Mouse (Mus musculus) thymus, adult 2 months (tissue): ENCODE measurements around the gene Aff3.

ENCODE experiments used
- CTCF ChIP-seq: fragments of 200-500 bp; IDR thresholded peaks from 2 replicates; pipeline ENCODE4 v1.5.1; 2012; ENCODE audit warnings: mild to moderate bottlenecking, control low read depth, low read length, moderate library complexity, borderline replicate concordance; ENCODE audit not compliant: control insufficient read depth, poor library complexity, insufficient read depth; ENCODE audit errors: extremely low read depth
- POLR2A ChIP-seq: fragments of 200-500 bp; IDR thresholded peaks from 2 replicates; pipeline ENCODE4 v1.6.1; 2012; ENCODE audit warnings: mild to moderate bottlenecking, low read length, control low read depth, moderate library complexity; ENCODE audit not compliant: control insufficient read depth, poor library complexity, insufficient read depth; ENCODE audit errors: extremely low read depth

- TF ChIP-seq POLR2A: no peak
- no peak for TF ChIP-seq CTCF
These were observed 340.5 kb downstream of the Aff3 start for GRCm38 (mm10) chr1:38324206-38324605.
